Mouse (Mus musculus) small intestine, adult 2 months (tissue): ENCODE data around the gene Ctbp2.

Experiments used
- CTCF ChIP-seq: fragments of 200-500 bp; IDR thresholded peaks from 2 replicates; pipeline ENCODE4 v1.5.1; 2012; ENCODE audit warnings: low read depth, mild to moderate bottlenecking, control low read depth, inconsistent platforms, low read length, moderate library complexity, mixed read lengths; ENCODE audit not compliant: insufficient replicate concordance, insufficient read length; ENCODE audit errors: extremely low read depth
- POLR2A ChIP-seq: fragments of 200-500 bp; IDR thresholded peaks from 2 replicates; pipeline ENCODE4 v1.6.1; 2012; ENCODE audit warnings: low read depth, mild to moderate bottlenecking, control low read depth, inconsistent platforms, low read length, moderate library complexity

DNA sequence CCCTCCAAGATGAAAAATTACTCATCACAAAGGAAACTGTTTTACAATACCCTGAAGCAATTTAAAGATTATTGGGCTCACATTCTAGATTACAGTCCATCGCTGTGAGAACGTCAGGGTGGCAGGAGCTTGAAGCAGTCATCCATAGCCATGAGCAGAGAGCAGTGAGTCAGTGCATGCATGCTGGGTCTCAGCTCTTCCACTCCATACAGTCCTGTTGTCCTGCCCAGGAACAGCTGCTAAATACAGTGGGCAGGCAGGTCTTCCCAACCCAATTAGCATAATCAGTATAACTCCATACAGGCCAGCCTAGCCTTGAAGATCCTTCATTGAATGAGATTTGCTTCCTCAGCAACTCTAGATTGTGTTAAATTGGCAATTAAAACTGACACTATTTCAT, 148.1 kb downstream of the Ctbp2 start:
- no peak for TF ChIP-seq CTCF
- TF ChIP-seq POLR2A, result no peak
